Mouse (Mus musculus) embryonic facial prominence, embryonic 14.5 days (tissue): ENCODE results near the gene Bpifb6. TPM values are rescaled to one million over a fixed set of nuclear protein-coding genes. Genes with fewer than 3 reads are reported as not detected.

ENCODE experiments used
- ATAC-seq: fragments of 200-750 bp; cut with Nextera tagmentation; 2 replicates; pipeline ENCODE4 v1.8.0; 2017; ENCODE audit warnings: low read depth, moderate number of reproducible peaks, moderate TSS enrichment
- DNase-seq: peaks from one replicate; pipeline ENCODE4 v3.0.0-alpha.2; 2015; ENCODE audit warnings: low spot score
- H3K27ac ChIP-seq: fragments of 300-500 bp; sonication (generic); replicated peaks from 2 replicates; pipeline ENCODE4 v1.5.1; 2014; ENCODE audit warnings: low read depth, mild to moderate bottlenecking, low read length, moderate library complexity
- H3K27me3 ChIP-seq: fragments of 300-500 bp; sonication (generic); replicated peaks from 2 replicates; pipeline ENCODE4 v1.6.1; 2014; ENCODE audit warnings: low read length; ENCODE audit not compliant: control insufficient read depth, insufficient read depth
- H3K36me3 ChIP-seq: fragments of 300-500 bp; sonication (generic); 2 replicates; pipeline ENCODE4 v1.6.1; 2014; ENCODE audit warnings: low read length, mixed read lengths; ENCODE audit not compliant: control insufficient read depth, insufficient read depth
- H3K4me1 ChIP-seq: fragments of 300-500 bp; sonication (generic); 2 replicates; pipeline ENCODE4 v1.6.1; 2014; ENCODE audit warnings: antibody characterized with exemption, low read length; ENCODE audit not compliant: control insufficient read depth, insufficient read depth
- H3K4me2 ChIP-seq: fragments of 300-500 bp; sonication (generic); 2 replicates; pipeline ENCODE4 v1.6.1; 2014; ENCODE audit warnings: low read depth, mild to moderate bottlenecking, low read length, moderate library complexity, mixed read lengths
- H3K4me3 ChIP-seq: fragments of 300-500 bp; sonication (generic); 2 replicates; pipeline ENCODE4 v1.5.1; 2014; ENCODE audit warnings: low read depth, mild to moderate bottlenecking, low read length
- H3K9ac ChIP-seq: fragments of 300-500 bp; sonication (generic); 2 replicates; pipeline ENCODE4 v1.6.1; 2014; ENCODE audit warnings: low read depth, mild to moderate bottlenecking, low read length, moderate library complexity, mixed read lengths
- H3K9me3 ChIP-seq: fragments of 300-500 bp; sonication (generic); 2 replicates; pipeline ENCODE4 v1.6.1; 2016; ENCODE audit warnings: low read length; ENCODE audit not compliant: control insufficient read depth
- WGBS: fragments of 180-500 bp; shearing (Covaris S2); extraction: QIAGEN DNeasy Blood & Tissue Kit; methylation state at CpG from one replicate; pipeline ENCODE4 v1.1.7; 2014; 5-methylcytosine and 5-hydroxymethylcytosine counted together
- polyA plus RNA-seq: library from polyadenylated mRNA; unstranded; fragments of >200 nt; fragmentation: Nextera tagmentation; extraction: Ambion mirVana; gene quantifications from 2 replicates; pipeline ENCODE4 v1.2.1, GENCODE M21; 2014

The Bpifb6 gene
- 0.16 TPM in 1 of 2 replicates, not detected in the other for polyA plus RNA-seq

- ATAC-seq: no peak
- Histone ChIP-seq H3K27me3 (no peaks in the 10 kb centered on the region), H3K4me3 (no peak within 1 kb of the TSS), H3K36me3 (no peaks in the 10 kb centered on the region), H3K27ac (no peak within 1 kb of the TSS), H3K9ac (no peak within 1 kb of the TSS), H3K9me3 (no peaks in the 10 kb centered on the region), H3K4me1 (no peaks in the 10 kb centered on the region), H3K4me2 (no peak within 1 kb of the TSS)
- WGBS: 66% methylated on average over 4 of the region's 4 CpGs
- no peak for DNase-seq
Measured at GRCm38 (mm10) chr2:153900088-153900487, at the start of gene Bpifb6. Gene Bpifb6 (plus strand): TSS chr2:153900388.

- Histone ChIP-seq H3K36me3 (no peaks in the 10 kb centered on the region), H3K4me3 (no peak overlapping the region), H3K4me1 (no peaks in the 10 kb centered on the region), H3K4me2 (no peak overlapping the region), H3K9me3 (0 out of 2 replicates have a peak, but pooled peaks cover 5% of the 10 kb centered on the region), H3K27ac (no peak overlapping the region), H3K9ac (no peak overlapping the region), H3K27me3 (no peaks in the 10 kb centered on the region)
- peak; percentile 56 for DNase-seq
- ATAC-seq: no peak
- 52% methylated on average over 4 of the region's 4 CpGs for WGBS
Measured at GRCm38 (mm10) chr2:153851030-153851360, 49.2 kb upstream of the Bpifb6 start.

DNA sequence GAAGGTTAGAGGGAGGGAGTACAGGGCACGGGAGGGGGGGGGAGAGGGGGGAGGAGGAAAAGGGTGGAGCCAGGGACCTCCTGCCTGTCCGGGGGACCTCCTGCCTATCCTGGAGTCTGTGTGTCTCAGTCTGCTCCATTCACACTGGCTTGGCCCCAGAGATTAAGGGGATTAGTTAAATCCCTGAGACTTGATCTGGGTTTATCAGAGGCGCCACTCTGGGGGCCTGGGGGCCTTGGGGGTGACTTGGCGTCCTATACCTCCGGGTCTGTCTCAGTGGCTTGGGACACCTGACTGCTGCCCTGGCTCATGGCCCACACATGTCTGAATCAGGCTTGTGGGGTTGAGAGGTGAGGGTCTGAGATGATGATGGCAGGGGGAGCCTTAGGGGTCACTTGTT is 46.6 kb upstream of the Bpifb6 start:
- Histone ChIP-seq H3K4me3 (no peak overlapping the region), H3K4me1 (no peaks in the 10 kb centered on the region), H3K9me3 (0 out of 2 replicates have a peak, but pooled peaks cover 5% of the 10 kb centered on the region), H3K27ac (no peak overlapping the region), H3K27me3 (no peaks in the 10 kb centered on the region), H3K36me3 (no peaks in the 10 kb centered on the region), H3K9ac (no peak overlapping the region), H3K4me2 (no peak overlapping the region)
- DNase-seq (peak; percentile 53), ATAC-seq (peak; percentile 81)
- WGBS: 15% methylated on average over 5 of the region's 5 CpGs

GRCm38 (mm10) chr2:153859581-153859980 is 40.6 kb upstream of the Bpifb6 start:
- Histone ChIP-seq H3K4me1 (peaks cover 5% of the 10 kb centered on the region; the same call in 1 of the 2 replicates), H3K4me3 (no peak overlapping the region), H3K4me2 (no peak overlapping the region), H3K36me3 (no peaks in the 10 kb centered on the region), H3K27me3 (no peaks in the 10 kb centered on the region), H3K9me3 (no peaks in the 10 kb centered on the region), H3K27ac (no peak overlapping the region), H3K9ac (no peak overlapping the region)
- WGBS: 46% methylated on average over 2 of the region's 2 CpGs
- DNase-seq (peak; percentile 10), ATAC-seq (no peak)

- DNase-seq (no peak), ATAC-seq (no peak; the same call in 1 of the 2 replicates)
- Histone ChIP-seq H3K9me3 (peaks cover 4% of the 10 kb centered on the region; the same call in 1 of the 2 replicates), H3K4me3 (no peak overlapping the region), H3K27ac (no peak overlapping the region), H3K27me3 (no peaks in the 10 kb centered on the region), H3K36me3 (no peaks in the 10 kb centered on the region), H3K4me1 (peaks cover 5% of the 10 kb centered on the region; the same call in 1 of the 2 replicates), H3K4me2 (no peak overlapping the region), H3K9ac (no peak overlapping the region)
- 82% methylated on average over 11 of the region's 11 CpGs for WGBS
Measured at GRCm38 (mm10) chr2:153860315-153860714, 39.9 kb upstream of the Bpifb6 start.

- Histone ChIP-seq H3K9ac (no peak overlapping the region), H3K4me3 (no peak overlapping the region), H3K4me2 (no peak overlapping the region), H3K4me1 (peaks cover 5% of the 10 kb centered on the region; the same call in 1 of the 2 replicates), H3K36me3 (no peaks in the 10 kb centered on the region), H3K27me3 (no peaks in the 10 kb centered on the region), H3K9me3 (peaks cover 4% of the 10 kb centered on the region; the same call in 1 of the 2 replicates), H3K27ac (no peak overlapping the region)
- peak; percentile 44; the same call in 1 of the 2 replicates for ATAC-seq
- DNase-seq: peak; percentile 47
- WGBS: 44% methylated on average over 3 of the region's 3 CpGs
Measured at GRCm38 (mm10) chr2:153860715-153861114, 39.5 kb upstream of the Bpifb6 start.

- Histone ChIP-seq H3K4me2 (no peak overlapping the region), H3K36me3 (no peaks in the 10 kb centered on the region), H3K9me3 (peaks cover 4% of the 10 kb centered on the region; the same call in 1 of the 2 replicates), H3K9ac (no peak overlapping the region), H3K27ac (no peak overlapping the region), H3K4me1 (peaks cover 5% of the 10 kb centered on the region; the same call in 1 of the 2 replicates), H3K27me3 (no peaks in the 10 kb centered on the region), H3K4me3 (no peak overlapping the region)
- DNase-seq: peak; percentile 64
- 71% methylated on average over 3 of the region's 3 CpGs for WGBS
- peak; percentile 71 for ATAC-seq
Measured at GRCm38 (mm10) chr2:153861960-153862359, 38.2 kb upstream of the Bpifb6 start.

DNA sequence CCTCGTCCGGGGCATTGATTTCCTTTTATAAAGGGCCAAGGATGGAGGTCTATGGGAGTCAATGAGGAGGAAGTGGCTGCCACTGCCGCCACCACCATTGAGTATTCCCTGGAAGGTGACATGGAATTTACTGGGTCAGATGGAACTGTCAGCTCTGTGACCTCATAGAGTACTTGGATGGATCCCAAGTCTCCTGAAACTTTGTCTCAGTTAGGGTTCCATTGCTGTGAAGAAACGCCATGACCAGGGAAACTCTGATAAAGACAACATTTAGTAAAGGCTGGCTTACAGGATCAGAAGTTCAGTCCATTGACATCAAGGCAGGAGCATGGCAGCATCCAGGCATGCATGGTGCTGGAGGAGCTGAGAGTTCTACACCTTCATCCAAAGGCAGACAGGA is 29.2 kb upstream of the Bpifb6 start, which contains the start of gene Sun5:
TSS of gene Sun5 (minus strand) at position 101 of the 400 bp plus-strand sequence.
- no peak for DNase-seq
- Histone ChIP-seq H3K9ac (no peak within 1 kb of the TSS), H3K27ac (no peak within 1 kb of the TSS), H3K36me3 (no peaks in the 10 kb centered on the region), H3K9me3 (no peaks in the 10 kb centered on the region), H3K4me1 (no peaks in the 10 kb centered on the region), H3K4me2 (no peak within 1 kb of the TSS), H3K27me3 (no peaks in the 10 kb centered on the region), H3K4me3 (no peak within 1 kb of the TSS)
- 97% methylated on average over 4 of the region's 4 CpGs for WGBS
- ATAC-seq: no peak

DNA sequence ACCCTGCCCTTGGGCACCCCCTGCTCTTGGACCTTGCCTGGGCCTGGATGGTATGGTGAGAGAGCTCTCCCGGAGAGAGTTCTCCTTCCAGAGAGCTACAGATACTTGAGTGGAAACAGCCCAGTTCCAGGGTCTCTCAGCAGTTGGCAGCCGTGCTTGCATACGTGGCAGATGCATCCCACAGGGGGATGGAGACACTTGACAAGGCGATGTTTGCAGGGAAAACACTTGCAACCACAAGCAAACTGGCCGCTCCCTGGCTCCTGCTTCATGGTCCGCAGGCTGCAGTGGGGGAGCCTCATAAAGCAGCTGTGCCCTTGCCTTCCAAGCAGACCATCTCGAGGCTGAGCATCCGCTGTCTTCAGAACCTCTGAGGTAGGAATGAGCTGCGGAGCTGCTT is 25.4 kb upstream of the Bpifb6 start, which contains the start of gene Bpifb2:
TSS of gene Bpifb2 (plus strand) at position 301 of the 400 bp plus-strand sequence.
- DNase-seq (no peak), ATAC-seq (no peak)
- Histone ChIP-seq H3K4me3 (no peak within 1 kb of the TSS), H3K27ac (no peak within 1 kb of the TSS), H3K4me2 (no peak within 1 kb of the TSS), H3K27me3 (no peaks in the 10 kb centered on the region), H3K9ac (no peak within 1 kb of the TSS), H3K36me3 (no peaks in the 10 kb centered on the region), H3K9me3 (no peaks in the 10 kb centered on the region), H3K4me1 (no peaks in the 10 kb centered on the region)
- 69% methylated on average over 9 of the region's 9 CpGs for WGBS
